Mouse (Mus musculus) testis, postnatal 10 days (tissue): Measurements from ENCODE around the gene Vpreb3.

Experiments
- DNase-seq: peaks from one replicate; pipeline ENCODE4 v3.0.0; 2021; ENCODE audit warnings: low spot score

Vpreb3 gene

GRCm38 (mm10) chr10:75932081-75932678 lies 10.7 kb upstream of the Vpreb3 start:
- DNase-seq = peak; percentile 84

GRCm38 (mm10) chr10:75932891-75933290 lies 10.0 kb upstream of the Vpreb3 start, which contains the start of gene Chchd10:
Gene Chchd10 (plus strand): TSS chr10:75933130.
- DNase-seq = no peak

- no peak for DNase-seq
Observed at GRCm38 (mm10) chr10:75934991-75935390, 7.9 kb upstream of the Vpreb3 start.

- DNase-seq = peak; percentile 86
Observed at GRCm38 (mm10) chr10:75935680-75936541, 6.9 kb upstream of the Vpreb3 start, which contains the start of gene Mmp11. Gene Mmp11 (minus strand): TSS chr10:75936496.

GRCm38 (mm10) chr10:75936909-75937667 lies 5.8 kb upstream of the Vpreb3 start:
- DNase-seq = no peak

- DNase-seq = no peak
Observed at GRCm38 (mm10) chr10:75937851-75938643, 4.8 kb upstream of the Vpreb3 start.

GRCm38 (mm10) chr10:75939481-75940234 lies 3.2 kb upstream of the Vpreb3 start:
- no peak for DNase-seq

GRCm38 (mm10) chr10:75940520-75940919 lies 2.3 kb upstream of the Vpreb3 start, which contains the start of gene Gm867:
Gene Gm867 (minus strand): TSS chr10:75940672.
- no peak for DNase-seq

GRCm38 (mm10) chr10:75941042-75941824 lies 1.6 kb upstream of the Vpreb3 start:
- no peak for DNase-seq

GRCm38 (mm10) chr10:75944066-75944772 lies 1.4 kb downstream of the Vpreb3 start:
- DNase-seq = no peak

GRCm38 (mm10) chr10:75945213-75945612 lies 2.4 kb downstream of the Vpreb3 start:
- peak; percentile 37 for DNase-seq

- peak; percentile 30 for DNase-seq
Observed at GRCm38 (mm10) chr10:75945896-75946295, 3.0 kb downstream of the Vpreb3 start.

GRCm38 (mm10) chr10:75948079-75948478 lies 5.2 kb downstream of the Vpreb3 start:
- DNase-seq = no peak

- no peak for DNase-seq
Observed at GRCm38 (mm10) chr10:75949053-75950045, 6.5 kb downstream of the Vpreb3 start.

GRCm38 (mm10) chr10:75950791-75951210 lies 7.9 kb downstream of the Vpreb3 start:
- no peak for DNase-seq

GRCm38 (mm10) chr10:75951424-75952050 lies 8.7 kb downstream of the Vpreb3 start:
- no peak for DNase-seq

- DNase-seq = no peak
Observed at GRCm38 (mm10) chr10:75954381-75954811, 11.5 kb downstream of the Vpreb3 start, which contains the start of gene Gm5134. Gene Gm5134 (plus strand): TSS chr10:75954514.
